Mouse (Mus musculus) hindbrain, postnatal 0 days (tissue): ENCODE results near the gene Vps4b. TPM values are rescaled to one million over a fixed set of nuclear protein-coding genes. Genes with fewer than 3 reads are reported as not detected.

Experiments
- ATAC-seq: fragments of 200-750 bp; cut with Nextera tagmentation; 2 replicates; pipeline ENCODE4 v1.8.0; 2017; ENCODE audit warnings: mild to moderate bottlenecking, moderate TSS enrichment, moderate library complexity
- DNase-seq: peaks from one replicate; pipeline ENCODE4 v3.0.0-alpha.2; 2015; ENCODE audit warnings: low spot score
- H3K27ac ChIP-seq: fragments of 300-500 bp; sonication (generic); 2 replicates; pipeline ENCODE4 v1.5.1; 2014; ENCODE audit warnings: mild to moderate bottlenecking
- H3K27me3 ChIP-seq: fragments of 300-500 bp; sonication (generic); 2 replicates; pipeline ENCODE4 v1.6.1; 2014; ENCODE audit warnings: low read length, mixed read lengths; ENCODE audit not compliant: insufficient read depth
- H3K36me3 ChIP-seq: fragments of 300-500 bp; sonication (generic); 2 replicates; pipeline ENCODE4 v1.6.1; 2014; ENCODE audit warnings: low read length, mixed read lengths; ENCODE audit not compliant: insufficient read depth
- H3K4me1 ChIP-seq: fragments of 300-500 bp; sonication (generic); 2 replicates; pipeline ENCODE4 v1.6.1; 2014; ENCODE audit warnings: antibody characterized with exemption, low read length, mixed read lengths; ENCODE audit not compliant: insufficient read depth
- H3K4me2 ChIP-seq: fragments of 300-500 bp; sonication (generic); 2 replicates; pipeline ENCODE4 v1.6.1; 2014; ENCODE audit warnings: low read depth, mild to moderate bottlenecking, low read length, moderate library complexity, mixed read lengths
- H3K4me3 ChIP-seq: fragments of 300-500 bp; sonication (generic); 2 replicates; pipeline ENCODE4 v1.5.1; 2014; ENCODE audit warnings: low read length
- H3K9ac ChIP-seq: fragments of 300-500 bp; sonication (generic); replicated peaks from 2 replicates; pipeline ENCODE4 v1.6.1; 2014; ENCODE audit warnings: mild to moderate bottlenecking, low read length, moderate library complexity, mixed read lengths
- H3K9me3 ChIP-seq: fragments of 300-500 bp; sonication (generic); 2 replicates; pipeline ENCODE4 v1.6.1; 2016; ENCODE audit warnings: low read length, mixed read lengths
- CTCF ChIP-seq: IDR thresholded peaks from 2 replicates; pipeline ENCODE4 v1.5.1; 2016; ENCODE audit warnings: antibody characterized with exemption, control low read depth, low read depth
- WGBS: fragments of 180-500 bp; shearing (Covaris S2); extraction: QIAGEN DNeasy Blood & Tissue Kit; methylation state at CpG from one replicate; pipeline ENCODE4 v1.1.7; 2014; 5-methylcytosine and 5-hydroxymethylcytosine counted together
- polyA plus RNA-seq: library from polyadenylated mRNA; unstranded; fragments of >200 nt; fragmentation: Nextera tagmentation; extraction: Ambion mirVana; gene quantifications from 2 replicates; pipeline ENCODE4 v1.2.1, GENCODE M21; 2015
- total RNA-seq: library from RNA; depleted of rRNA; stranded (reverse); fragments of >200 nt; gene quantifications from 2 replicates; pipeline ENCODE4 v1.2.3, GENCODE M21; 2014

The Vps4b gene
- total and polyA plus RNA-seq, 2 experiments from 2014 or later: 13.2 to 20.3 TPM

DNA sequence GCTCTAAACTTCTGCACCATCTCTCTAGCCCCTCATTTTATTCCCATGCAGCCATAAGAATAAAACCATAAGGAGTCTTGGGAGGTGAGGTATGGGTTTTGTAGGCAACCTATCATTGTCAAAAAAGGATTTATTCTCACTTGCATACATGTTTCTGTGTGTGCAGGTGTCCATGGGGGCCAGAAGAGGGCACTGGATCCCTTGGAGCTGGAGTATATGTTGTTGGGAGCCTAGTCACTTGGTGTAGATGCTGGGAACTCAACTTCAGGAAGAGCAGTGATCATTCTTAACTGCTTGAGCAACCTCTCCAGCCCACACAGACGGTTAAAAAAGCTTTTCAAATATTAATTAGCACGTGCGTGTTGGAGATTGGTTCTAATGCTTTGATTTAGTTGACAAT is 3.4 kb upstream of the Vps4b start:
- Histone ChIP-seq H3K4me2 (no peak overlapping the region), H3K4me1 (peaks cover 6% of the 10 kb centered on the region; the same call in 1 of the 2 replicates), H3K27me3 (no peaks in the 10 kb centered on the region), H3K9me3 (no peaks in the 10 kb centered on the region), H3K9ac (no peak overlapping the region), H3K4me3 (no peak overlapping the region), H3K27ac (no peak overlapping the region), H3K36me3 (no peaks in the 10 kb centered on the region)
- ATAC-seq: no peak
- DNase-seq: no peak
- TF ChIP-seq CTCF: peak; percentile 12; the same call in 1 of the 2 replicates
- WGBS: 79% methylated on average over 3 of the region's 3 CpGs

DNA sequence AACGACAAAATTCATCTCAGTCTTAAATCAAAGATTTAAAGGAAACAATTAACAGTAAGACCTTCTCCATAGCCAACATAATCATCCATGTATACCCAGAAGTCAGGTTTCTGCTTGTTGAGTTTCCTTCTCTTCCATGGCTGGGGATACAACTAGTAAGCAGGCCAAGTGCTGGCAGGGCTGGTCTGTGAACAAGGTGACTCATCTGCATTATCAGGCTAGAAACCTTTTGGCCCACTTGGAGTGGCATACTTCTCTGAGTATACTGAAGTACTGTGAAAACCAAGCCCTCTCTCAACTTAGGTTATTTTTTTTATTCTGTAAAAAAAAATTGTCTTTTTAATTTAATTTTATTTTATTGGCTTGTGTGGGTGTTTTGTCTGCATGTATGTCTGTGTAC is 2.9 kb upstream of the Vps4b start:
- no peak overlapping the region for H3K4me2 ChIP-seq
- DNase-seq (no peak), ATAC-seq (no peak)
- H3K27me3 ChIP-seq: no peaks in the 10 kb centered on the region
- no peaks in the 10 kb centered on the region for H3K9me3 ChIP-seq
- no peak overlapping the region for H3K27ac ChIP-seq
- no peak overlapping the region for H3K4me3 ChIP-seq
- peaks cover 6% of the 10 kb centered on the region; the same call in 1 of the 2 replicates for H3K4me1 ChIP-seq
- no peak for TF ChIP-seq CTCF
- WGBS: 49% methylated on average over 1 of the region's 1 CpGs
- H3K36me3 ChIP-seq: no peaks in the 10 kb centered on the region
- H3K9ac ChIP-seq: no peak overlapping the region

DNA sequence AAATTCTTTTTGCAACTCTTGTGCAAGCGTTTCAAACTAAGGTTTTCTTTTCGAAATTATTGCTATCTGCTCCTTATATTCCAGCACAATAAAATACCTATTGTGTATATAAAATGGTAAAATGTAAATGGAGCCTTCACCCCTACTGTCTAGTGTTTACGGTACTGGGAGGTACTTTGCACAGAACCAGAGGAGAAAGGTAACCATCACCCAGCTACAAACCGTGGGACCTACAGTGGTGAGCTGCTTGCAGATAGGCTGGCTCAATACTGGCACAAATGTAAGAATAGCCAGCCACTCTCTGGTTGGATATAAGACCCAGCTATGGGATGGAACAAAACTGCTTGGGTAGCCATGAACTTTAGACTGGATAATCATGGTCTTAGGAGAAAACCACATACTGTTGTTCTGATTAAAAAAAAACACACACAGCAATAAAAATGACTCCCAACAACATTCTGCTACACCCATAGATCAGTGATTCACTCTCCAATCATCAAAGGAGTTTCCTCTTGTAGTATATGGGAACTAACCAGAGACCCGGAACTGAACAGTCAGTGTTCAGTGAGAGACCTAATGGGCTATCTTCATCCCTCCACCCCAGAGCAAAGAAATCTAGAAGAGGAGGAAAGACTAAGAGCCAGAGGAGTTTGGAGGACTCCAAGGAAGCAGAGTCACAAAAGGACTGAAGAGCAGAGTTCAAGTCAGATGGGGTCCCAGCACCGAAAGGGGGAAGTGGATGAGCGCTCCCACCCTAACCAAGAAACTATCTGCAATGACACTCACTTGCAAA is 655 bp upstream of the Vps4b start:
- DNase-seq (no peak), ATAC-seq (no peak)
- Histone ChIP-seq H3K4me2 (peak overlapping the region; percentile 67), H3K27ac (no peak overlapping the region), H3K9ac (no peak overlapping the region), H3K4me3 (peak overlapping the region; percentile 79), H3K9me3 (no peaks in the 10 kb centered on the region), H3K27me3 (no peaks in the 10 kb centered on the region), H3K36me3 (no peaks in the 10 kb centered on the region), H3K4me1 (peaks cover 6% of the 10 kb centered on the region; the same call in 1 of the 2 replicates)
- 63% methylated on average over 7 of the region's 7 CpGs for WGBS
- TF ChIP-seq CTCF: no peak

DNA sequence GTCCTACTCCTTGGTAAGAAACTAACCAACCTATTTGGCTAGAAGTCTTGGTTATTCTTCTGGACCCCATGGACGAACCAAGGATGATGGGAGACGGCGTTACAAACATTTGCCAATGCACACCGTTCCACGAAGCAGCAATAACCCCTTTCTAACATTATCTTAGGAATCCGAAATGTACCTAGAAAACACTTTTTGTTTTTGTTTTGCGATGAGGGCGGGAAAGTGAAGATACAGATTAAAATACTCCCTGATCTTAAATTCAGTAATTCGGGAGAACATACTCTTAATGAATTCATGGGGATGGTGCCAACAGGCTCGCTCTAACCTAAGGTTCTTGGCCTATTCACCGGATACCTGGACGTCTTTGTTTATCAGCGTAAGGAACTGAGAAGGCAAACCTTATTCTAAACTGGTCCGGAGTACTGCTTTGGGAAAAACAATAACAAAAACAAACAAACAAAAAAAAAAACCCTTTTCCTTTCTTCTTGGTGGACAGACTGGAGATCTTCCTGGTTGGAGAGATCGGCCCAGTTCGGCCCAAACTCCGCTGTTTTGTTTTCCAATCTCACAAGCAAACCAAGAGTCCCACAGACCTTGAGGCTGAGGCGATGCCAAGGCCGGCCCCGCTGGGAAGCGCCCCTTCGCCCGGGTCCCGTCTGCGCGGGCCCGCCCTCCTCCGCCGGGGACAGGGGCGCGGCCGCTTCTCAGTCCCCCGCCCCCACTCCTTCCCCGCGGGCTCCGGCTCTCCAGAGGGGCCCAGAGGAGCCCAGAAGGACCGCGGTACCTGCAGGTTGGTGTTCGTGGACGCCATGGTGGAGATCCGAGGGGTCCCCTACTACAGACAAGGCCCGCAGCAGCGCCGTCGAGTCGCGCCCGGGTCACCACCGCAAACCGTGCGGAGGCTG is 640 bp downstream of the Vps4b start:
- peak overlapping the region; percentile 79 for H3K4me3 ChIP-seq
- no peak for TF ChIP-seq CTCF
- DNase-seq (peak; percentile 43), ATAC-seq (peak; percentile 90; the same call in 1 of the 2 replicates)
- peak overlapping the region; percentile 67 for H3K4me2 ChIP-seq
- no peaks in the 10 kb centered on the region for H3K9me3 ChIP-seq
- WGBS: 3% methylated on average over 51 of the region's 51 CpGs
- H3K36me3 ChIP-seq: no peaks in the 10 kb centered on the region
- H3K9ac ChIP-seq: peak overlapping the region; percentile 74
- no peaks in the 10 kb centered on the region for H3K27me3 ChIP-seq
- peak overlapping the region; percentile 76 for H3K27ac ChIP-seq
- H3K4me1 ChIP-seq: peaks cover 6% of the 10 kb centered on the region; the same call in 1 of the 2 replicates

DNA sequence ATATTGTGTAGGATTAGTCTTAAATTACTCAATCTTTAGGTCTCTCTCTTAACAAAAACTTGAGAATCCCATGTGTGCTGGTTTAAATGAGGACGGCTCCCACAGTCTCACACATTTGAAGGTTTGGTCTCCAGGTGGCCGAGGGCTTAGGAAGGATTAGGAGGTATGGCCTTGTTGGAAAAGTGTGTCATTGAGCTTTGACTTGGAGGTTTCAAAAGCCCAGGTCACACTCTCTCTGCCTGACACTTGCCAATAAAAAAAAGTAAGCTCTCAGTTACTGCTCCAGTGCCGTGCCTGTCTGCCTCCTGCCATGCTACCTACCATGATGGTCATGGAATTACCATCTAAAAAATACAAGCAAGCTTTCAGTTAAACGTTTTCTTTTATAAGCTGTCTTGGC is 21.6 kb downstream of the Vps4b start:
- ATAC-seq: no peak
- Histone ChIP-seq H3K27me3 (no peaks in the 10 kb centered on the region), H3K36me3 (peaks cover 29% of the 10 kb centered on the region), H3K4me1 (no peaks in the 10 kb centered on the region), H3K9me3 (no peaks in the 10 kb centered on the region), H3K4me2 (no peak overlapping the region), H3K4me3 (no peak overlapping the region), H3K27ac (no peak overlapping the region), H3K9ac (no peak overlapping the region)
- 89% methylated on average over 4 of the region's 4 CpGs for WGBS
- no peak for TF ChIP-seq CTCF
- DNase-seq: no peak

DNA sequence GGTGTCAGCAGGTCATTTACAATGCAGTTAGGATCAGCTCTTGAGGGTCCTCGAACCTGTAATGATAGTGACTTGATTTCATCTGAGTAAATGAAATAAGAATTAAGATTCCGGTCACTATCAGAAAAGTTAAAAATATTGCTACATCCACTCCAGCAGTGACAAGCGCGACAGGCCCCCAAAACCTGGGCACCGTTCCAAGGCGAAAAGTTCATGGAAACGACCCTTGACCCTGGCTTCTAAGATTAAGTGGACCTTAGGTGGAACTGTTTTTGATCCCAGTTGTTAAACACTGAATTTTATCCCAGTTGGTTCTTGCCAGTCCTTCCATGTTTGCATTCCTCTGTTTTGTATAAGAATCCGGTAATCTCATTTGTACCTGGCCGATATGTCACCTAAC is 22.4 kb downstream of the Vps4b start:
- no peak overlapping the region for H3K27ac ChIP-seq
- peaks cover 23% of the 10 kb centered on the region for H3K36me3 ChIP-seq
- WGBS: 88% methylated on average over 9 of the region's 9 CpGs
- ATAC-seq: no peak
- DNase-seq: no peak
- no peak overlapping the region for H3K4me2 ChIP-seq
- H3K9ac ChIP-seq: no peak overlapping the region
- no peaks in the 10 kb centered on the region for H3K27me3 ChIP-seq
- no peaks in the 10 kb centered on the region for H3K4me1 ChIP-seq
- H3K4me3 ChIP-seq: no peak overlapping the region
- no peak for TF ChIP-seq CTCF
- no peaks in the 10 kb centered on the region for H3K9me3 ChIP-seq
